Mouse (Mus musculus): ENCODE data around the gene Cope.

Cope gene

DNA sequence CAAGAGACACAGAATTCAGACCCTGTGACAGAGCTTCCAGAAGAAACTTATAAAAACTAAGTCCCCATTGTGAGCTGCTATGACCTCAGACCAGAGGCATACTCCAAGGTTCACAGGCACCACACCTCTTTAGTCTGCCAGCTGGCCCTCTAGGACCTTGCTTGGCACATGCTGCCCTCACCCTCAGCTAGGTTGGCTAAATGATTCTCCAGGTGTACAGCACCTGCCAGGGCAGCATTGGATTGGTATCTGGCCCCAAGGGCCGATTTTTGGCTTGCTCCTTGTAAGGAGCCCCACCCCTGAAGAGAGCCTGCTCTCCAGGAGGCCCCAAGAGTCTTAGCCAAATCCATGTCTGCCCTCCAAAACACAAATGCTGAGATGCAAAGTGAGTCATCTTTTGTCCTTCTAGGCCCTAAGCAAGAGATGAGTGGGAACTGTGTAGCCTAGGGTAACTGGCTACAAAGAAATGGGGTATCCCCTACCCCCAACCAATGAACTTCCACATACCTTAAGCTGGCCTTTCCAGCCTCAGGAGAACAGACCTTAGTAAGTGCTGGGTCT is 45.6 kb downstream of the Cope start:
- peak; percentile 50 for DNase-seq (ENCODE audit: low read depth)

DNA sequence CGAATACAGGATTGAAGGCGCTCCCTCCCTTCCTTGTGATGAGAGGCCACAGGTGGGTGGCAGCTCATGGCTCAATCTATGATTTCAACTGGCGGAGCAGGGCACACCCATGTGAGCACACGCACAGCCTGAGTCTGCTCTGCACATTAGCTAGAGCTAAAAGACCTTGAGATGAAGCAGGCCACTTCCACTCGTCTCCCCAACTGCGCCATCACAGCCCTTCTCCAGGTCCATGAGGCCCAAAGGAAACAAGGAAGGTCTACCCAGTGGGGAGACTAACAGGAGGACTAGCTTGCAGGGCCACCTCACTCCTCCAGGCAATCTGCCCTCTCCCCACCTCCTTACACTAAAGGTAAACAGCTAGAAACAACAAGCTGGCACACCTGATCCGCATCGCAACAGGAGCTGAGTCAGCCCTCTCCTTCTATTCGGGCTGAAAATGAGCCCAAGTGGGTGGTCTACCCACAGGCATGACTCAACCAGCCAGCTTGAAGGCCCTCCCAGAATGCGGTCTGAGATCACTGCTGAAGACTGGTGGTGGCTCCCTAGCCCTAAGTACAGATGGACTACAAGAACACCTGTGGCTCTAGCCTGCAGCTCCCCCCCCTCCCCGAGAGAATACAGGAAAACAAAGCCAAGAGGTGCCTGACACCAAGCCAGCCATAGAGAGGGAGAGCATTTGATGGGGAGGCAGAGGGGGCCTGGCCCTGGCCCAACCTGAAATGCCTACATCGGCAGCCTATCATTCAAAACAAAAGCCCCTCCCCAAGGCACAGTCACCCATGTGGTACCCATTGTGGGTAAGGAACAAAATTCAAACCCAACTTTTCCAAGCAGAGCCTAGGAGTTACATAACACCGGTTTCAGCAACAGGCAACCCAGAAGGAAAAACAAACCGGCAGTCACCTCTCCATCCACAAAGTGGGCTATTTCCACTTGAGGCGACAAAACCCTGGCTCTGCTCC is 49.0 kb downstream of the Cope start:
- peak; percentile 80 for DNase-seq (ENCODE audit: low read depth)

DNA sequence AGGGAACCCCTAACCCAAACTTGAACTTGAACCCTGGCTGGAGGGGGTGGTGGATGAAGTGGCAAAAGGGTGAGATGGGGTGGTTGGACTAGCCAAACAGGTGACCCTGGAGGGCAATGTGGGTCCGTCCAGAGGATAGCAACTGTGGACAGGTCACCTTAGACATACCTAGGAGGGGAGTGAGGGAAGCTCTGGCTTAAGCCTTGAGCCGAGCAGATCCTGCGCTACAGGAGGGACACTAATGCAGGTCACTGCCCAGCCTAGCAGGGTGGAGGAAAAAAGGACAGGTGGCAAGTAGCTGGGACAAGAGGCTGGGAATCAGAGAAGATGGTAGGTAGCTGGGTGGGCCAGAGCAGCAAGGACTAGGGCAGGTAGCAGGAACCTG is 49.7 kb downstream of the Cope start:
- no peak for DNase-seq (ENCODE audit: low read depth)

DNA sequence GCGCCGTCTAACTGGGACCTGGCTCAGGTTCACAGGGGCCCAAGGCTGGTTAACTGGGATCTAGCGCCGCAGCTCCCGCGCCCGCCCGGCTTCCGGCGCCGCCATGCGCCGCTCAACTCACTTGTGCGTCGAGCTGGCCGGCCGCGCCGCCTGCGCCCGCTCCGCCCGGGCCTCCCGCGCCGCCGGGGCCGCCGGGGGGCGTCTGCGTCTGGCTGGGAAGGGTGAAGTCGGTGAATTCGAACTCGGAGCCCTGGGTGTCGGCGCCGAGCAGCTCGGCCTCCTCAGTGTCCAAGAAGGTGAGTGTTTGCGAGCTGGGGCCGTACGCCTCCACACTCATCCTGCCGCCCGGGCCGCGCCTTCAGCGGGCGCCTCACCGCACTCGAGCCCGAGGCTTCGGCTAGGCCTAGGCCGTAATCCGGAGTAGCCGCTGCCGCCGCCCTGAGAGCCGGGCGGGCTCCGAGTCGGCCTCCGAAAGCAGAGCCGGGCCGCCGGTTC is 50.4 kb downstream of the Cope start:
- peak; percentile 61 for DNase-seq (ENCODE audit: low read depth)

DNA sequence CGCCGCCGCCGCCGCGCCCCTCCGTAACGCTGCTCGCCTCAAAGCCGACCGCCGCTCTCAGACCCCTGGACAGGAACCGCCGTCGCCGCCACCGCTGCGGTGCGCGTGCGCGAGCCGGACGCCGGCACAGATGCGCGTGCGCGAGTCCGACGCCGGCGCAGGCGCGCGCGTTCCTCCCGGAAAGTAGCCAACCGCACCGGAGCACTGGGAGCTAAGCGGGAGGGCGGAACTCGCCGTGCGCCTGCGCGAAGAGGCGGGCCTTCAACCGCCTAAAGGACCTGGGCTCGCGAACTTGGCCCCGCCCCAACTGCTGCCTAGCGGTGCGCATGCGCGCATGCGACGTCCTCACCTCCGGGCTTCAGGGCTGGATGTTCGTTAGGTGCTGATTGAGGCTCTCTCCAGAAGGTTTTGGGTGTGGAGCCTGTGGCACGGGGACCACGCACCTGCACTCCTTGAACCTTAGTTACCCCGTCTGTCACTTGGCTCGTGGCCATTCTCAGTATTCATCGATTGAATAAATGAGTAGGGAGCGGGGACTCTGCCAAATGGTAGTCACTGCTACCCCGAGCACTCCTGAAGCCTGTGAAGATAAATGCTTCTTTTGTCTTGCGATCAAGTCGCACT is 51.0 kb downstream of the Cope start, which contains the start of gene Upf1:
Gene Upf1 (minus strand): TSS at position 85 of the 624 bp plus-strand sequence.
- peak; percentile 100 for DNase-seq (ENCODE audit: low read depth)

DNA sequence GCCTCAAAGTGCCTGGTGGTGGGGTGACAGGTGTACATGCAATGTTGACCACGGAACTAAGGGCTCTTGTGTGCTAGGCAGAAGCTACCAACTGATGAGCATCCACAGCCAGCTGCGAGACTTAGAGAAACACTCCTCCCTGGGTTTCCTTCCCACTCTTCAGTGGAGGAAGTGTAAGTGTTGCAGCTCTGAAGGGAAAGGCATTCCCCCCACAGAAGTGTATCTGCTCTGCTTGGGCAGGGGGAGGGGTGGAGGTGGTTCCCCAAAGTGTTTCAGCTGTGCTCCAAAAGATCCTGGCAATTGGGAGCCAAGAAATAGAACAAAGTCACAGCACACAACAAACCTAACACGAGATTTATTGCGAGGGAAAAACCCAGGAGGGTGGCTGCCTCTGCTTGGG is 51.7 kb downstream of the Cope start:
- DNase-seq (ENCODE audit: low read depth), result no peak

DNA sequence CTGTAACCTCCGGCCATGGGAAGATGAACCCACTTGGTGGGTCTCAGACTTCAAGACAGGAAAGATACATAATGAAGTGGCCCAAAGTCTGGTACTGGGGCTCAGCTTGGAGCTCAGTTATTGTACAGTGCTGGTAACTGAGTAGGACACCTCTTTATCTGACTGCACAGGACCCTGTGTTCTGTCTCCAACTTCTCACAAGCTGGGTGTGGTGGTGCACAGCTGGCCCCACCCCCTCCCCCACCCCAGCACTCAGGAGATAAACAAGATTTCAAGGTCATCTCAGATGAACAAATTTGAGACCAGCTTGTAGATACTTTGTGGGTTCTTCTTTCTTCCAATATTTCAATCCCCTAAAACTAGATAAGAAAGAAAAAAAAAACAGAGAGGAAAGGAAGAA is 53.8 kb downstream of the Cope start:
- no peak for DNase-seq (ENCODE audit: low read depth)

DNA sequence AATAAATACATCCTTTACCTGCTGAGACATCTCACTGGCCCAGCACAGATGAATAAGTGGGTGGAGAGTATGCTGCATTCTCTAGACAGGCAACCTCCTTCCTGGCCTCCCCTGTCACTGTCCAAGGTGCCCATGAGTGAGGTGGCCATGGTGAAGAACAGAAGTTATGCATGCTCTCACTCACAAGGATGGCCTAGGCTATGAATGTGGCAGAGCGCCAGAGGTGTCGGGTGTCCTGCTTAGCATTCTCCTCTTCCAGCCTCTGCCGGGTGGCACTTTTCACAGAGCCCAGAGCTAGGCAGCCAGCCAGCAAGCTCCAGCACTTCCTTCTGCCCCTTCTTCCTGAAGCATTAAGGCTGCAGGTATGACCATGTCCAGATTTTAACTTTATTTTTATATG is 57.1 kb downstream of the Cope start:
- DNase-seq (ENCODE audit: low read depth), result peak; percentile 73

DNA sequence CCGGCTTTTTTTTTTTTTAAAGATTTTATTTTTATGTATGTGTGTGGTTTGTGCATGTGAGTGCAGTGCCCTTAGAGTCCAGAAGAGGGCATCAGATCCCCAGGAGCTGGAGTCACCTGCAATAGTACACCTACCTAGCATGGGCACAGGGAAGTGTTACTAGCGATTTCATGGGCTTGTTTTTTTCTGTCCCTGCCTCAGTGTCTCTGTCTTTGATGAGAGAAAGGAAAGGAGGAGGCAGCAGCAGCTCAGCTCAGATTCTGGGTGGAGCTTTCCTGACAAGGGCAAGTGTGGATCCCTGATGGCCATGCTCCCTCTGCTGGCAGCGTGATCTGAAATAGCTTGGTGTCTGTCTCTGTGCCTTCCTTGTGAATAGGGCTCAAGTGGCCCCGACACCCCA is 58.5 kb downstream of the Cope start:
- DNase-seq (ENCODE audit: low read depth), result peak; percentile 51

DNA sequence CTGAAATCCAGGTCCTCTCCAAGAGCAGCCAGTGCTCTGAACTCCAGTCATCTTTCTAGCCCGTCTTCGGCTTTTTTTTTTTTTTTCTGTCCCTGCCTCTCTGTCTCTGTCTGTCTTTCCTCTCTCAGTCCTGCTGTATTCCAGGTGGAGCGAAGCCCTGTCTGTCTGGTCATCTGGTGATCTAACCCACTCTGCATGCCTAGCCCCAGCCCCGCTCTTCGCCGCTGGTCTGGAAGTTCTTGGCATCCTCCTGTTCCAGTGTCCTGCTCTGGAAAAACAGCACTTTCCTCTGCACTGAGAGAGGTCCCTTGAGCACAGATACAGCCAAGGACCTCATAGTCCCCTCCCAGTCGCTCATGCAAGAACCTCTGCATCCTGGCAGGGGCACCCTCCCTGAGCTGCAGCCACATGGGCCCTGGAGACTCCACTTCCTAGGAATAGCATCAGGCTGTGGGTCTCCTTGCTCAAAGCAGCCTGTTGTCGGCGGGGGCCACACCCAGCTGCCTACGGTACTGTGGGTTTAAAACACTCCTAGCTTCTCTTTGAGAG is 59.2 kb downstream of the Cope start:
- no peak for DNase-seq (ENCODE audit: low read depth)

Measured in NIH3T3 (cell line).